Mouse (Mus musculus) heart, adult 8-10 months (tissue): ENCODE measurements around the gene Emc7. TPM values are rescaled to one million over a fixed set of nuclear protein-coding genes. Genes with fewer than 3 reads are reported as not detected.

ENCODE experiments used
- DNase-seq: peaks from one replicate; pipeline ENCODE4 v3.0.0; 2022; ENCODE audit warnings: low spot score
- total RNA-seq, 4 experiments: library from RNA; stranded (reverse); gene quantifications; 2 replicates each; pipeline ENCODE4 v1.2.4; 2022

Gene Emc7
- total RNA-seq, 4 experiments from 2014 or later = 15.8 to 17.0 (median 16.4) TPM

GRCm38 (mm10) chr2:112520526-112521482 is 66.0 kb downstream of the Emc7 start:
- no peak for DNase-seq

Other genes with a start within 250 kb of the Emc7 start
- 1 to 10 TPM; 2.6 to 3.6 (median 2.8) TPM for gene Lpcat4, start 215.5 kb upstream of the Emc7 start, total RNA-seq
- not detected for gene Nutm1, start 195.7 kb upstream of the Emc7 start, total RNA-seq
- gene Nop10, start 193.1 kb upstream of the Emc7 start, total RNA-seq = 10 to 100 TPM; 57.1 to 65.3 (median 63.2) TPM
- gene Slc12a6, start 189.2 kb upstream of the Emc7 start, total RNA-seq = 10 to 100 TPM; 28.2 to 35.4 (median 31.2) TPM
- 1 to 10 TPM in 2 of 4 experiments, under 1 TPM in 2; 0.49 to 2.4 (median 0.91) TPM for gene Gm21985, start 188.7 kb upstream of the Emc7 start, total RNA-seq
- gene Emc4, start 87.0 kb upstream of the Emc7 start, total RNA-seq = 10 to 100 TPM; 66.5 to 73.6 (median 70.5) TPM
- 1 to 10 TPM; 3.6 to 4.4 (median 4.1) TPM for gene Katnbl1, start 75.8 kb upstream of the Emc7 start, total RNA-seq
- gene Chrm5, start 25.8 kb downstream of the Emc7 start, total RNA-seq = not detected
- 10 to 100 TPM; 16.7 to 19.1 (median 18.9) TPM for gene Aven, start 38.0 kb downstream of the Emc7 start, total RNA-seq